Mouse (Mus musculus): ENCODE measurements at regions not wholly inside any gene's neighbourhood (a gene's known extent, or its start where the extent isn't known, plus 50 kb on each side); places are given as distances from the start of the nearest gene placed in this dataset.

DNA sequence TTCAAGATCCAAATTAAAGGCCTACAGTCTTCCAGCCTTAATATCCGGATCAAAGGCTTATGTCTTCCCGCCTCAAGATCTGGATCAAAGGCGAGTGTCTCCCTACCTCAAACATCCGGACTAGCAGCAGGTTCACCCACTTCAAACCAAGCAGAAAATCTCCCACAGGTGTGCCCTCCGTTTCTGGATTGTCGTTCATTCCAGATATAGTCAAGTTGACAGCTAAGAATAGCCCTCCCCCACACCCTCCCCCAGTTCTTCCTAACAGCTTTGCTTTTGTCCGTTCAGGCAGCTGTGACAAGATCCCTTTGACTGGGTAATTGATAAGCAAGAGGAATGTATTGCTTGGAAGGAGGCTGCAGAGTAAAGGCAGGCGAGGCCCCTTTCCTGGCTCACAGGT, 118.3 kb upstream of the Serp2 start:
- TF ChIP-seq CTCF (IDR thresholded peaks at IDR 0.05) (no peak), EP300 (IDR thresholded peaks at IDR 0.05) (no peak)
